In genomic region chr12:108831966-108832643, GRCm38 (mm10) we compare ENCODE assay signal across 7 mouse cellular contexts. TPM values are rescaled to one million over a fixed set of nuclear protein-coding genes. Genes with fewer than 3 reads are reported as not detected.
A peak's percentile ranks its signal among the peaks of the same experiment; 100 is the strongest.
DNase-seq lines count a peak whose midpoint lies in the region; ATAC-seq and TF ChIP-seq lines count a peak whose summit lies in the region.

No protein-coding gene starts in this region.

- no peak overlapping the region for H3K4me2 ChIP-seq in forebrain, embryonic 12.5 days

- TF ChIP-seq POLR2A in bone marrow, adult 2 months (IDR thresholded peaks at IDR 0.05; ENCODE audit: borderline replicate concordance, control insufficient read depth, low read depth, low read length) = no peak

- peaks cover 6% of the 10 kb centered on the region for H3K27me3 ChIP-seq in megakaryocyte, embryonic 14.5 days (replicated peaks)
- H3K27me3 ChIP-seq in limb, embryonic 10.5 days (ENCODE audit: low read depth, poor library complexity, severe bottlenecking) = 0 out of 2 replicates have a peak, but pooled peaks cover 9% of the 10 kb centered on the region
- peaks cover 12% of the 10 kb centered on the region; the same call in 1 of the 2 replicates for H3K27me3 ChIP-seq in forebrain, embryonic 12.5 days

- peaks cover 8% of the 10 kb centered on the region; the same call in 1 of the 2 replicates for H3K4me1 ChIP-seq in bone marrow, adult 2 months (ENCODE audit: control insufficient read depth, insufficient read depth, low read length)
- peaks cover 61% of the 10 kb centered on the region for H3K4me1 ChIP-seq in megakaryocyte, embryonic 14.5 days
- peaks cover 35% of the 10 kb centered on the region for H3K4me1 ChIP-seq in limb, embryonic 10.5 days
- H3K4me1 ChIP-seq in forebrain, embryonic 12.5 days = peaks cover 35% of the 10 kb centered on the region

- peaks cover 12% of the 10 kb centered on the region for H3K9me3 ChIP-seq in megakaryocyte, embryonic 14.5 days
- H3K9me3 ChIP-seq in limb, embryonic 10.5 days (replicated peaks) = no peaks in the 10 kb centered on the region
- H3K9me3 ChIP-seq in forebrain, embryonic 12.5 days = no peaks in the 10 kb centered on the region

- no peak overlapping the region for H3K4me3 ChIP-seq in bone marrow, adult 2 months (replicated peaks; ENCODE audit: control insufficient read depth, low read depth, low read length)
- H3K4me3 ChIP-seq in megakaryocyte, embryonic 14.5 days (replicated peaks) = peak overlapping the region; percentile 71
- no peak overlapping the region for H3K4me3 ChIP-seq in limb, embryonic 10.5 days
- no peak overlapping the region for H3K4me3 ChIP-seq in forebrain, embryonic 12.5 days (replicated peaks)

- peak; percentile 53 for DNase-seq in ovary, adult 18-20 months (ENCODE audit: low spot score)
- DNase-seq in ovary, postnatal 10 days (ENCODE audit: low spot score) = no peak
- DNase-seq in gonadal fat pad, adult 2 months (ENCODE audit: low read depth) = peak; percentile 85
- DNase-seq in limb, embryonic 10.5 days (ENCODE audit: low spot score) = no peak

- H3K9ac ChIP-seq in forebrain, embryonic 12.5 days = no peak overlapping the region

- TF ChIP-seq CTCF in bone marrow, adult 2 months (IDR thresholded peaks at IDR 0.05; ENCODE audit: control insufficient read depth, insufficient read depth, low read length) = no peak

- H3K36me3 ChIP-seq in megakaryocyte, embryonic 14.5 days (replicated peaks; ENCODE audit: low read length) = peaks cover 25% of the 10 kb centered on the region
- peaks cover 40% of the 10 kb centered on the region for H3K36me3 ChIP-seq in limb, embryonic 10.5 days
- H3K36me3 ChIP-seq in forebrain, embryonic 12.5 days (replicated peaks) = peaks cover 12% of the 10 kb centered on the region

- 0 out of 2 replicates have a peak overlapping the region, but pooled peaks have one; percentile 16 for H3K27ac ChIP-seq in bone marrow, adult 2 months (ENCODE audit: control insufficient read depth, insufficient read depth, low read depth, low read length, poor library complexity)
- no peak overlapping the region for H3K27ac ChIP-seq in limb, embryonic 10.5 days
- H3K27ac ChIP-seq in forebrain, embryonic 12.5 days = no peak overlapping the region

- 31% methylated on average over 9 of the region's 9 CpGs for WGBS in bone marrow, adult 2 months
- WGBS in limb, embryonic 10.5 days = 71% methylated on average over 9 of the region's 9 CpGs
- 69% methylated on average over 9 of the region's 9 CpGs for WGBS in forebrain, embryonic 12.5 days

- ATAC-seq in forebrain, embryonic 12.5 days (ENCODE audit: low FRiP score) = no peak

RNA-seq across cellular contexts. Expression of gene Slc25a29, which starts 3.6 kb away (rescaled TPM):
- 1.1 and 2.5 TPM in 2 replicates for polyA plus RNA-seq in bone marrow, adult 2 months (2011; ENCODE audit: insufficient read depth, insufficient read length, low replicate concordance, missing spikeins)
- 45.7 and 53.9 TPM in 2 replicates for polyA plus RNA-seq in gonadal fat pad, adult 2 months (2012; rRNA removed)
- polyA plus RNA-seq in megakaryocyte, embryonic 14.5 days (2012; ENCODE audit: insufficient read depth, low replicate concordance) = 1.4 and 1.5 TPM in 2 replicates
- 12.8 and 13.8 TPM in 2 replicates for polyA plus RNA-seq in limb, embryonic 10.5 days (2016; fragmentation: Nextera tagmentation; extraction: Ambion mirVana)
- 15.8 and 17.0 TPM in 2 replicates for polyA plus RNA-seq in forebrain, embryonic 12.5 days (2016; fragmentation: Nextera tagmentation; extraction: Ambion mirVana)

RNA-seq across cellular contexts. Expression of gene Slc25a47, which starts 3.7 kb away (rescaled TPM):
- polyA plus RNA-seq in bone marrow, adult 2 months (2011; ENCODE audit: insufficient read depth, insufficient read length, low replicate concordance, missing spikeins) = 2.7 and 7.1 TPM in 2 replicates
- polyA plus RNA-seq in gonadal fat pad, adult 2 months (2012; rRNA removed) = 57.4 and 58.3 TPM in 2 replicates
- 1.2 TPM in 2 replicates for polyA plus RNA-seq in megakaryocyte, embryonic 14.5 days (2012; ENCODE audit: insufficient read depth, low replicate concordance)
- polyA plus RNA-seq in limb, embryonic 10.5 days (2016; fragmentation: Nextera tagmentation; extraction: Ambion mirVana) = 13.1 and 15.6 TPM in 2 replicates
- polyA plus RNA-seq in forebrain, embryonic 12.5 days (2016; fragmentation: Nextera tagmentation; extraction: Ambion mirVana) = 11.3 and 11.7 TPM in 2 replicates

RNA-seq across cellular contexts. Expression of gene Yy1, which starts 39.3 kb away (rescaled TPM):
- 16.3 and 35.4 TPM in 2 replicates for polyA plus RNA-seq in bone marrow, adult 2 months (2011; ENCODE audit: insufficient read depth, insufficient read length, low replicate concordance, missing spikeins)
- polyA plus RNA-seq in gonadal fat pad, adult 2 months (2012; rRNA removed) = 10.4 and 16.9 TPM in 2 replicates
- polyA plus RNA-seq in megakaryocyte, embryonic 14.5 days (2012; ENCODE audit: insufficient read depth, low replicate concordance) = 16.0 and 25.6 TPM in 2 replicates
- 16.9 and 19.0 TPM in 2 replicates for polyA plus RNA-seq in limb, embryonic 10.5 days (2016; fragmentation: Nextera tagmentation; extraction: Ambion mirVana)
- 19.5 and 21.5 TPM in 2 replicates for polyA plus RNA-seq in forebrain, embryonic 12.5 days (2016; fragmentation: Nextera tagmentation; extraction: Ambion mirVana)

Comparison
In these comparisons a context has a peak if more than half of its experiments do, and no peak if none do; other contexts are left out.
1. DNase-seq: peak in ovary, adult 18-20 months (single experiment) and gonadal fat pad, adult 2 months (single experiment); none in ovary, postnatal 10 days (single experiment) and limb, embryonic 10.5 days (single experiment).